Mouse (Mus musculus): ENCODE measurements around the gene Neurl4.
"Not testable (repeated sequence)": the region's sequence is repeated elsewhere in the genome, so short reads cannot be mapped to it uniquely, and the experiment has no call there.

DNA sequence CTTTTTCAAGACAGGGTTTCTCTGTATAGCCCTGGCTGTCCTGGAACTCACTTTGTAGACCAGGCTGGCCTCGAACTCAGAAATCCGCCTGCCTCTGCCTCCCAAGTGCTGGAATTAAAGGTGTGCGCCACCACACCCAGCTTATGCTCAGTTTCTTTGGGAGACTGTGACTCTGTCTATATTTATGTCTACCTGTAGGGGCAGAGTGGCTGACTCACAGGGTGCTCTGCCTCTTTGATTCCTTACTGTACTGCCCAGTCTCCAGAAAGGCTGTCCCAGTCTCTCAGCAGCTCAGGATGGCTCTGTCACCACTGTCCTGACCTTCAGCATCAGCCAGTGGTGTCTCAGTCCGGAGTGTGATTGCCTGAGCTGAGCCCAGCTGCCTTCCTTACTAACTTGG, 54.7 kb downstream of the Neurl4 start:
- TF ChIP-seq CTCF (IDR thresholded peaks at IDR 0.05); POLR2A (IDR thresholded peaks at IDR 0.05; ENCODE audit: insufficient read depth, low read depth, low read length): not testable (repeated sequence)
